Mouse (Mus musculus): ENCODE measurements around the gene Gclc. TPM values are rescaled to one million over a fixed set of nuclear protein-coding genes. Genes with fewer than 3 reads are reported as not detected.

Gene Gclc
- total RNA-seq, 2 experiments from 2014 or later = 44.0 to 45.6 TPM

DNA sequence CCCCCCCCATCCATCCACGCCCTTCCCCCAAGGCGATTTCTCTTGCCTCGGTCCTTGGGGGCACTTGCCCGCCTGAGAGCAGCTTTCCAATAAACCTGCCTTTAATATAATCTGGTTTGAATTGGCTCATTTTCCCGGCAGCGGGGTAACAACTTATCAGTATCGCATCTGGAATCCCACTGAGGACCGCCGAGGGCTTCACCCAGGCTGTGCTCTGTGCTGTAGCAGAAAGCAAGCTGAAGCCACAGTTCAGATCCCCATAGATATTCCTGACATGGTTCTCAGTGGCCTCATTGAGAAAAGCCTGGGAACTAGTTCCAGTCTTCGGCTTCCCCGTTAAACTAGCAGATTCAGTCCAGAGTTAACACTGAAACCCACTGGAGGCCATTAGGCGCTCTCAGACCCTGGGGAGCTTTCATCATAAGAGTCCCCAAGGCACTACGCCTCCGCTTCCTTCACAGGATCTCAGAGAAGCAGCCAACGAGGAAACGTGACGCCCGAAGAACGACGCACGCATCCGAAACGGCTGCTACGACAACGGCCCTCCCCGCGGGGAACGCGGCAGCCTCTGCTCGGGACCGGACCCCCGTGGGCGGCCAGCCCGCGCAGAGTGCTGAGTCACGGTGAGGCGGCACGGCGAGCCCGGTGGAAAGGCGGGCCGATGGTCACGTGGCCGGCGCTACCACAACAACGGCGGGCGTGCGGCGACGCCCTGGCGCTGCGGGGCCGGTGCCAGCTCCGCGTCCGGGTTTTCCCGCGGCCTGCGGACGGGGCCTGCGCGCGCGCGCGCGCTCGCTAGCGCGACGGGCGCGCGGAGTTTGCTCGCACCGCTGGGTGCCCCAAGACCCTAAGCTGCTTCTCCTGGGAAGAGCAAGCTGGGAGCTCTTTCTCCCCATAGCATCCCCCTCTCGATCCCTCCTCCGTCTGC, 3.9 kb upstream of the Gclc start:
- Histone ChIP-seq H3K4me3 (peak overlapping the region; percentile 57), H3K27ac (peak overlapping the region; percentile 84)
- TF ChIP-seq CTCF (IDR thresholded peaks at IDR 0.05) = no peak
- peak; percentile 98 for DNase-seq (ENCODE audit: extremely low spot score in 1 of 2, low spot score in 2 of 2)
- intact Hi-C loops (cut with DNase I) = loop anchor here (2.0 to 10.0 kb wide), 5 partner anchors 96 to 296 kb away; partner anchors contain the start of gene Elovl5

DNA sequence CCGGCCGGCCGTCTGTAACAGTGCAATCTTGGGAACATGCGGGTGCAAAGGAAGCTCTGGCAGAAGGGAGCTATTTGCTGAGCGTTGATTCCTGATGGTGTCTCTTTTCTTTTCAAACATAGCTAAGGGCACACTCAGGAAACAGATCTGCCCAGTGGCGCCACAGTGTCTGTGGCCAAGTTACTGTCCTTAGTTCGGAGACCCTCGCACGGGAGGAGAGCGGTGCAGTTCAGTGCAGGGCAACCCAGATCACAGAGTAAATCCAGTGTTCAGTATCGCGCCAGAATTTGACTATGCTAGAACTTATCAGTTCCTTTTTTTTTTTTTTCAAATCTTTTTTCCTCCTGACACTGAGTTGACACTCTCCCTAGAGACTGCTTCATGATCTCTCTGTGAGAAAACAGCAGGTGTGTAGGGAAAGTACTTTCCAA, 3.2 kb upstream of the Gclc start:
- Histone ChIP-seq H3K4me3 (peak overlapping the region; percentile 57), H3K27ac (peak overlapping the region; percentile 84)
- intact Hi-C loops (cut with DNase I) = loop anchor here (2.0 to 10.0 kb wide), 5 partner anchors 96 to 296 kb away; partner anchors contain the start of gene Elovl5
- TF ChIP-seq CTCF (IDR thresholded peaks at IDR 0.05) = no peak
- DNase-seq (ENCODE audit: extremely low spot score in 1 of 2, low spot score in 2 of 2) = no peak

DNA sequence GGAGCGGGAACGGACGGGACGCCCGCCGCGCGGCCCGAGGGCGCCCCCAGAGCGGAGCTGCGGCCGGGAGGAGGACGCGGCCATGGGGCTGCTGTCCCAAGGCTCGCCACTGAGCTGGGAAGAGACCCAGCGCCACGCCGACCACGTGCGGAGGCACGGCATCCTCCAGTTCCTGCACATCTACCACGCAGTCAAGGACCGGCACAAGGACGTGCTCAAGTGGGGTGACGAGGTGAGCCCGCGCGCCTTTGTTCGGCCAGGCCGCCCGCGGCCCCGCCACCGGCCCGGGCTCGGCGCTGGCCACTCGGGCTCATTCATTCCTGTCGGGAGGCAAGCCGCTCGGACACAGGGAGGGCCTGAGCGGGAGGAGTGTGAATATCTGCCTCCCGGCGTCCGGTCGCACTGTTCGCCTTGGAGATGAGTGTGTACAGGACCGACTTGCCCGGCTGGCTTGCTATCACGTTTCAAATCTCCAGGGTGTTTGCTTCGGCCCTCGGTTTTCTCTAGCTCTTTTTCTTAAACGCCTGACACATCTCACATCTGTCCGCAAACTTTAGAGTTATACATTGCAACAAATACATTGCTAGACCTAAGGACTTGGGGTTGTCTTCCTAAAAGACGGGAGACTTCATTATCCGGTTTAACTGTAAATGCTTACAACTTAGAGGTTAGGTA, 530 bp downstream of the Gclc start:
- intact Hi-C loops (cut with DNase I) = loop anchor here (5.0 to 10.0 kb wide), 4 partner anchors 160 to 300 kb away; partner anchors contain the start of gene Elovl5
- Histone ChIP-seq H3K27ac (peak overlapping the region; percentile 68), H3K4me3 (peak overlapping the region; percentile 87)
- TF ChIP-seq CTCF (IDR thresholded peaks at IDR 0.05) = peak; percentile 28
- DNase-seq (ENCODE audit: extremely low spot score in 1 of 2, low spot score in 2 of 2) = peak in 1 of 2 experiments; percentile 54

DNA sequence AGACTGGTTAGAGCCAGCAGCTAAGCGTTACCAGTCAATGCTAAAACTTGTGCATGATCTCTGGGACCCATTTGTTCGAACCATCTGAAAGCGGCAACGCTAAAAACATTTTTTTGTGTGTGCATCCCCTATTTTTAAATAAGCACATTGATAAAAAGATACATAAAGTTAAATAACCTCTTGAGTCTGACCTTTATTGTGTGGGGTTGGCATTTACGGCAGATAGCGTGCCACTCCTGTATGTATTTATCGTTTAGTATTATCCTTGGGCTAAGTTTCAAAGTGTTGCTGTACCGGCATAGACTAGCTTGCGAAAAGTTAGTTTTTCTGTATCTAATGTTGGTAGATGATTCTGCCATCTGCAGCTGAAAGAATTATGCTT, 1.1 kb downstream of the Gclc start:
- intact Hi-C loops (cut with DNase I) = loop anchor here (10.0 kb wide), 2 partner anchors 161 to 301 kb away; no protein-coding TSS in a partner anchor
- H3K4me3 ChIP-seq = peak overlapping the region; percentile 87

DNA sequence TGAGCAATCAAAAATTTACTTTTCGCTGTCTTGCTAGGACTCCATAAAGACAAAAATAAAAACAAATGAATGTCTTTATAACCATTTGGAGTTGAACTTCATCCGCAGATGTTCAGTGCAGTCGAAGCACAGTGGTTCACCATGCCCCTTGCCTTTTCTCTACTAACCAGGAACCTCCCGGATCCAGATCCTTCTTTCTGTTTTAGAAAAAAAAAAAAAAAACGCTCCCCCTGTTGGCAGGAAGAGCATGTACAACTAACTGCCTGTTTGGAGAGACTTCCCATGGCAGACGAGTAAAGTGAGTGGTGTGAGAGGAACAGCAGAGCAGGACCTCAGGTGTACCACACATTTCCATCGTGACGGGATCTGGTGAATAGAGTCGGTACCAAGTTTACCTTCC, 1.7 kb downstream of the Gclc start:
- H3K4me3 ChIP-seq = peak overlapping the region; percentile 87
- no peak overlapping the region for H3K27ac ChIP-seq
- peak; percentile 64 for TF ChIP-seq CTCF (IDR thresholded peaks at IDR 0.05)
- DNase-seq (ENCODE audit: extremely low spot score in 1 of 2, low spot score in 2 of 2) = no peak
- intact Hi-C loops (cut with DNase I) = loop anchor here (10.0 kb wide), 2 partner anchors 161 to 301 kb away; no protein-coding TSS in a partner anchor

More for the DNA sequence above, 1.1 kb downstream of the Gclc start:
- H3K27ac ChIP-seq = no peak overlapping the region
- TF ChIP-seq CTCF (IDR thresholded peaks at IDR 0.05) = no peak
- no peak for DNase-seq (ENCODE audit: extremely low spot score in 1 of 2, low spot score in 2 of 2)

DNA sequence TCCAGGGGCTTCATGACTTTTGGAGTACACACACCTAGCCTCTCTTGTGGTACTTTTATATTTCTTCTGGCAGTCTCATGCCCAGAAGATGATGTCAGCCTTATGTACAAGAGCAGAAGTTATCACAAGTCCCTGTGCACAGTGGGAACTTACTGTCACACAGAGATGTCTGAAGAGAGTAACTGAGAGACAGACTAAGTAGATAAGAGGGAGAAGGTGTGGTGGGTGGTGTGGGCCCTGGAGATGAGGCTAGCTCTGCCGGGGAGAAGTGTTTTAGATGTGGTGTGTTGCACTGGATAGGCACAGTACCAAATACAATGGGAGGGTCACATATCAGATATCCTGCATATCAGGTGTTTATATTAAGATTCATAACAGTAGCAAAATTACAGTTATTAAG, 3.0 kb downstream of the Gclc start:
- no peak for DNase-seq (ENCODE audit: extremely low spot score in 1 of 2, low spot score in 2 of 2)
- Histone ChIP-seq H3K27ac (no peak overlapping the region), H3K4me3 (no peak overlapping the region)
- intact Hi-C loops (cut with DNase I) = loop anchor here (10.0 kb wide), 2 partner anchors 163 to 303 kb away; no protein-coding TSS in a partner anchor
- TF ChIP-seq CTCF (IDR thresholded peaks at IDR 0.05) = no peak

DNA sequence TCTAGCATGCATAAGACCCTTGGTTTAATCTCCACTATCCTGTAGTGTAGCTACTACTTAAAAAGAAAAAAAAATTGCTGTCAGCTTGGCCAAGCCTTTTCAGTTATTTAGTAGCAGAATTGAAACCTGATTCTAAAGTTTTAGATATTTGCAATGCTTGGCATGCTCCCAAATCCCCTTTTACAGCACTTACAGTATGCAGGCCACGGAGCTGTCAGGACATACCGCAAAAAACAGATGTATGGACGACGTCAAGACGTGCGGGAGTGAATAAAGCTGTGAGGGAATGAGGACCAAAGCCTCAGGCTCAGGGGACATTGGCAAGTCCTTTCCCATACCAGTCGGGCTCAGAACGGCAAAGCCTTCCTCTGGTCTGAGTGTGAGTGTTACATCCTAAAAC, 4.1 kb downstream of the Gclc start:
- no peak for DNase-seq (ENCODE audit: extremely low spot score in 1 of 2, low spot score in 2 of 2)
- H3K27ac ChIP-seq = no peak overlapping the region
- no peak for TF ChIP-seq CTCF (IDR thresholded peaks at IDR 0.05)
- H3K4me3 ChIP-seq = no peak overlapping the region
- intact Hi-C loops (cut with DNase I) = loop anchor here (10.0 kb wide), 2 partner anchors 164 to 304 kb away; no protein-coding TSS in a partner anchor

DNA sequence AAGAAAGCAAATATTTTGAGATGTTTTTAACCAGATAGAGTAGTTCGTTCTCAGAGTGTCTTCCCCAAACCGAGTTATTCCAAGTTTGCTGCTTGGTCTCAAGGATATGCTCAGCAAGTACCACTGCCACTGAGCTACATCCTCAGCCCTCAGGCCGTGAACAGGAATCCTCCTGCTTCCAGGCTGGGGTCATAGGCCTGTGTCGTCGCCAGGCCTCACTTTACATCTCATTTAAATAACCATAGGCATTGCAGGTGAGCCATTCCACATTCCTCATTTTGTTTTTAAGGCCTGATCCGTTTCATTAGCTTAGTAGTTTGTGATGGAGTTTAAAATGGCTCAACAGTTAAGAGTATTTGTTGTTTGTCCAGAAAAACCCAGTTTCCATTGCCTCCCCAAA, 4.8 kb downstream of the Gclc start:
- Histone ChIP-seq H3K4me3 (no peak overlapping the region), H3K27ac (no peak overlapping the region)
- intact Hi-C loops (cut with DNase I) = loop anchor here (10.0 kb wide), 2 partner anchors 164 to 304 kb away; no protein-coding TSS in a partner anchor
- no peak for TF ChIP-seq CTCF (IDR thresholded peaks at IDR 0.05)
- DNase-seq (ENCODE audit: extremely low spot score in 1 of 2, low spot score in 2 of 2) = no peak

DNA sequence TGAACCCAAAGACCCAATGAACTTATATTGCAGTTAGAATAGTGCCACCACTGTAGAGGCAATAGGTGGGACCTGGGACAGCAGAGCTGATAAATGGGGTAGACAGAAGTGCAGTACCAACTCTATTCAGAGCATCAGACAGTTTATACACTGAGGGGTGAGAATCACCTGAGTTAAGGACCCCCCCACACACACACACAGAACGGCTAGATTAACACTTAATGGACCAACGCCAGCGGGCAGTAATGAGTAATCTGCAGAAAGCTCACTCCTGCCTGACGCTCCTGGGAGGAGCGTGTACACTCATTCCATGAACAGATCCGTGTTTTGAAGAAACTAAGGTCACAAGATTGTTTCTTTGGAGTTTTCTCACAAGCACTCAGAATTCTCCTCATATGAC, 5.4 kb downstream of the Gclc start:
- no peak for TF ChIP-seq CTCF (IDR thresholded peaks at IDR 0.05)
- Histone ChIP-seq H3K27ac (no peak overlapping the region), H3K4me3 (no peak overlapping the region)
- no peak for DNase-seq (ENCODE audit: extremely low spot score in 1 of 2, low spot score in 2 of 2)
- intact Hi-C loops (cut with DNase I) = loop anchor here (10.0 kb wide), 2 partner anchors 165 to 305 kb away; no protein-coding TSS in a partner anchor

DNA sequence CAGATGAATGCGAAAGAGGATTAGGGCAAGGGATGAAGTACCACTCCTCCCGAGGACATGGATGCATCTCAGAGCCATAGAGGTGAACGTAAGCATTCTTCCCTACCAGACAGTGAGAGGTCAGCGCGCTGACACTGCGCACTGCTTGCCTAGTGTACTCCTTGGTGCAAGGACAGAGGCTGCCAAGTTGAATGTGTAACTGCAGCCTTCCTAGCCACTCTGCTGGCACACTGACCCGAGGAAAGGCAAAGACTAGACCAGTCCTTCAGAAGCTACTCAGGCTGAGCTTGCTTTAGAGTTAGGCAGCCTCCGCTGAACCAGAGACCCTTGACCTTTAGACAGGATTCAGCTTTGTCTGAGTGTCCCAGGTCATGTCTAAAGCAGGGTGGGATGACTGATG, 11.9 kb downstream of the Gclc start:
- intact Hi-C loops (cut with DNase I) = no loop called here
- no peak for DNase-seq (ENCODE audit: extremely low spot score in 1 of 2, low spot score in 2 of 2)
- no peak for TF ChIP-seq CTCF (IDR thresholded peaks at IDR 0.05)
- Histone ChIP-seq H3K27ac (no peak overlapping the region), H3K4me3 (no peak overlapping the region)

DNA sequence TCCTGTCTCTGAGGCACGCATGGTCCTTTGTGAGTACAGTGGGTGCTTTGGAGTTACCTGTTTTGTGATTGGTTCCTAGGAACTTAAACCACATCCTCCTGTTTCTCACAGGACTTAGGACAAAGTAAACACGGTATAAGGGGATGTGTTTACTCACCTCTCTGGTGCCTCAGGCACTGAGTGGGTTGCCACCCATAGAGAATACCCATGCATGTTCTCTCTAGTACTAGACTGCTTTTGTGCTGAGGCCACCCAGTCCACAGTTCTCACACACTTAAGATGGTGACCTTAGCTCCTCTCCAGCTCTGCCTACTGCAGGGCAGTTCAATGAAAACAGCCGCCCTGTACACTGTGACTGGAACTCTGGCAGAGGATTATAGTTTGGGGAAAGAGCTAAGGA, 12.4 kb downstream of the Gclc start:
- no peak for TF ChIP-seq CTCF (IDR thresholded peaks at IDR 0.05)
- Histone ChIP-seq H3K27ac (no peak overlapping the region), H3K4me3 (no peak overlapping the region)
- no peak for DNase-seq (ENCODE audit: extremely low spot score in 1 of 2, low spot score in 2 of 2)
- intact Hi-C loops (cut with DNase I) = no loop called here

DNA sequence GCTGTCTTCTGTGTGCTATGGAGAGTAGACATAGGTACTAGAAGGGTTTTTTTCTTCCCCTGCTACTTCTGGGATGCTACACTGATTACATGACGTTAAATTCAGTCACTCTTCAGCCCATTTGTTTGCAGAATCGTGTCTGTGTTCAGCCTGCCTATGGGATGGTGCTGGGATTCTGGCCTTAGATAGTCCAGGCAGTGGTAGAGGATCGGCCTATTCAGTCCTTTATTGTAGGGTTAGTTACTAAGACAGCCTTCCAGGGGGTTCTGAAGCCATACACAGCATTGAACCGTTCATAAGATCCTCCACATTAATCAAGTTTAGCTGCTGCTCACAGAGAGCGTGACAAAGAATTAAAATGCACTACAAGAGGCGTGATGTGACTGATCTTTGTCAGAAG, 16.6 kb downstream of the Gclc start:
- no peak for DNase-seq (ENCODE audit: extremely low spot score in 1 of 2, low spot score in 2 of 2)
- no peak for TF ChIP-seq CTCF (IDR thresholded peaks at IDR 0.05)
- Histone ChIP-seq H3K27ac (no peak overlapping the region), H3K4me3 (no peak overlapping the region)
- intact Hi-C loops (cut with DNase I) = no loop called here

Data from left cerebral cortex, adult 2 months (tissue).